Mouse (Mus musculus) lung, postnatal 14 days (tissue): ENCODE measurements around the gene Kdm5d.

Experiments
- DNase-seq: peaks from one replicate; pipeline ENCODE4 v3.0.0; 2021

Gene Kdm5d

DNA sequence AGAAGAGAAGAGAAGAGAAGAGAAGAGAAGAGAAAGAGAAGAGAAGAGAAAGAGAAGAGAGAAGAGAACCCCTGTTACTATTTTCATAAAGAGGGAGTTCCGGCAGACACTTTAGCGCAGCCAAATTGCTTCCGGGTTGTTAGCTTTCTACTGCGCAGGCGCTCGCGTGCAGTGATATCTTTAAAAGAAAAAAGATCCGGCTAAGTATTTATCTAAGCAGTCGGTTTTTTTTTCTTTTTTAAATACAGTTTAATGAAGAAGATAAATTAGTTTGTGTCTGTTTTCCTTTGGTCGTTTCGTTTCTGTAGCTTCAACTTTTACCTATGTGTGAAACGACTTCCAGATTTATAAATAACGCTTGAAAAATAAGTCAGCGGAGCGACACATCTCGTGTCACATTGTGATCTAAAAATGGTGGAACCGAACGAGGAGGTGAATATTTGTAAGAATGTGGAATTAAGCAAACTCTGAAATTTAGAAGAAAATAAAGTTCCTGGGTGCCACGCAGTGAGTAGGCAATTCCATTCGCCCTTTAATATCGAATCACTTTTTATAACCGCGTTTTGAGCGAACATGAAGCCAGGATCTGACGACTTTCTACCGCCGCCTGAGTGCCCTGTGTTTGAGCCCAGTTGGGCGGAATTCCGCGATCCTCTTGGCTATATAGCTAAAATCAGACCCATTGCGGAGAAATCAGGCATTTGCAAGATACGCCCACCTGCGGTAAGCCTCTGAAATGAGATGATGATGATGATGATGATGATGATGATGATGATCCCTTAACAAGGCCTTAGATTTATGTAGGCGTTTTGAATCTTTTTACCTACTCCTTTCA is at the start of gene Kdm5d:
TSS of gene Kdm5d (plus strand) at position 396 of the 835 bp plus-strand sequence.
- DNase-seq = peak; percentile 59

DNA sequence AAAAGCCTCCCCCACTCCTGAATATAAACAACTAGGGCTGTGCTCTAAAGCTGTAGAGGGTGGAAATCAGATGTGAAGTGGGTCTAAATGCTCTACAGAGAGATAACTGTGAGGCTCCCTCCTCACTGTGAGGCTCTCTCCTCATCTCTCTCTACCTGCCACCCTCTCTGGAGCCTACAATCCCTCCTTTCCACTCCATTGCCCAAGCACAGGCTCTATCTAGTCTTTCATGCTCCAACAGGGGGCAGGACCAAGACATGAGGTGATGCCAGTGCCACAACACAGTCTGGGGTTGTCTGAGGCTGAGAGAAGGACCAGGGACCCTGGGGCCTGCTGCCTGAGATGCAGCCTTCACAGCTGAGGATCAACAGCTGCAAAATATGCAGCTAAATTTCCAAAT is 25.2 kb upstream of the Kdm5d start:
- no peak for DNase-seq

DNA sequence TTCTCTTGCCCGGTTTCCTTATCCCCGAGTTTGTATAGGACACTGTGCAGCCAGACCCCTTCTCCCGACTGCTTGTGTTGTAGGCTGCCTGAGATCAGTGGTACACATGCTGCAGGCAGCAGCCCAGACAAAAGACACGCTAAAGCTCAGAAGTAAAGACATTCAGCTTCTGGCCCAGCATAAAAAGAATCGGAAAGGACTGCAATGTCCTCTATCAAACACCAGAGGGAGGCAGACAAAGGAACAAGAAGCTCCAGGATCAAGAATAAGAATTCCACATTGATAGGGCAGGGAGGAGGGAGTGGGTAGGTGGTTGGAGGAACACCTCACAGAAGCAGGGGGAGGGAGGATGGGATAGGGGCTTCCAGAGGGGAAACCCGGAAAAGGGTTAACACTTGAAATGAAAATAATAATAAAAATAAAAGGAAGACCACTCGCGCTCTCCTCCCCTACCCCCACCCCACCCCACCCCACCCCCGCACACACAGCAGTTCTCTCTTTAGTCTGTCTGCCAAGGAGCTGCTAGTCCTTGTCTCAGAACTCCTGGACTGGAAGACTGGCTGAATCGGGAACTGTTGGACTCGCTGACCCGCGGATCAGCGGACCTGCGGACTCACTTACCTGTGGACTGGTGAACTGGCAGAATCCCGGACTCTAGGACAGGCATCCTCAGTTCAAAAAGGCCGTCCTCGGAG is 24.6 kb upstream of the Kdm5d start:
- DNase-seq = peak; percentile 1
